Mouse (Mus musculus) embryonic facial prominence, embryonic 10.5 days (tissue): ENCODE data around the gene Slc39a3. TPM values are rescaled to one million over a fixed set of nuclear protein-coding genes. Genes with fewer than 3 reads are reported as not detected.

Experiments
- DNase-seq: peaks from one replicate; pipeline ENCODE4 v3.0.0-alpha.2; 2017; ENCODE audit warnings: low spot score
- H3K27ac ChIP-seq: fragments of 300-500 bp; sonication (generic); replicated peaks from 2 replicates; pipeline ENCODE4 v1.5.1; 2016; ENCODE audit warnings: mild to moderate bottlenecking
- H3K27me3 ChIP-seq: fragments of 300-500 bp; sonication (generic); replicated peaks from 2 replicates; pipeline ENCODE4 v1.6.1; 2016; ENCODE audit warnings: low read depth, mild to moderate bottlenecking; ENCODE audit not compliant: poor library complexity, severe bottlenecking
- H3K36me3 ChIP-seq: fragments of 300-500 bp; sonication (generic); replicated peaks from 2 replicates; pipeline ENCODE4 v1.6.1; 2016; ENCODE audit warnings: mild to moderate bottlenecking, moderate library complexity
- H3K4me1 ChIP-seq: fragments of 300-500 bp; sonication (generic); 2 replicates; pipeline ENCODE4 v1.6.1; 2016
- H3K4me3 ChIP-seq: fragments of 300-500 bp; sonication (generic); 2 replicates; pipeline ENCODE4 v1.5.1; 2016; ENCODE audit warnings: mild to moderate bottlenecking, moderate library complexity
- H3K9me3 ChIP-seq: fragments of 300-500 bp; sonication (generic); 2 replicates; pipeline ENCODE4 v1.6.1; 2016; ENCODE audit warnings: mild to moderate bottlenecking
- WGBS: fragments of 180-500 bp; shearing (Covaris S2); methylation state at CpG from one replicate; pipeline ENCODE4 v1.1.7; 2016; 5-methylcytosine and 5-hydroxymethylcytosine counted together
- polyA plus RNA-seq: library from polyadenylated mRNA; unstranded; fragments of >200 nt; fragmentation: Nextera tagmentation; extraction: Ambion mirVana; gene quantifications from 2 replicates; pipeline ENCODE4 v1.2.1, GENCODE M21; 2016

The Slc39a3 gene
- polyA plus RNA-seq, 1 experiment from 2014 or later: 16.9 TPM

DNA sequence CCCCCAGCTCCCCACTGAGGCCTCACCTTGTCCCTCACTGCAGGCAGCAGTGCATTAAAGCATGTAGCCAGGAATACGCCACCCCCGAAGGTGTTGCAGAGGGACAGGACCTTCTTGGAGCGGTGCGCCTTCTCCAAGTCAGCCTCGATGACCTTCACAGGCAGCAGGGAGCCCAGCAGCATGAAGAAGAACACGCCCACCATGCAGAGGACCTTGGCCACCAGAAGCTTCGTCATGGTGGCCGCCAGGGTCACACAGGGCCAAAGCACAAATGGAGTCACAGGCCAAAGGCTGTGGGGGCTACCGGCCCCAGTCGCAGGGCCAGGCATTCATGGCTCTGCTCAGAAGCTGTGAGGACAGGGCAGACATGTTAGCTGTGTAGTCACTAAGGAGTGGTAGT lies 3.6 kb downstream of the Slc39a3 start:
- H3K9me3 ChIP-seq: no peaks in the 10 kb centered on the region
- peaks cover 11% of the 10 kb centered on the region; the same call in 1 of the 2 replicates for H3K4me1 ChIP-seq
- no peak for DNase-seq
- no peak overlapping the region for H3K27ac ChIP-seq
- 85% methylated on average over 10 of the region's 10 CpGs for WGBS
- H3K27me3 ChIP-seq: no peaks in the 10 kb centered on the region
- no peak overlapping the region for H3K4me3 ChIP-seq
- H3K36me3 ChIP-seq: peaks cover 17% of the 10 kb centered on the region

DNA sequence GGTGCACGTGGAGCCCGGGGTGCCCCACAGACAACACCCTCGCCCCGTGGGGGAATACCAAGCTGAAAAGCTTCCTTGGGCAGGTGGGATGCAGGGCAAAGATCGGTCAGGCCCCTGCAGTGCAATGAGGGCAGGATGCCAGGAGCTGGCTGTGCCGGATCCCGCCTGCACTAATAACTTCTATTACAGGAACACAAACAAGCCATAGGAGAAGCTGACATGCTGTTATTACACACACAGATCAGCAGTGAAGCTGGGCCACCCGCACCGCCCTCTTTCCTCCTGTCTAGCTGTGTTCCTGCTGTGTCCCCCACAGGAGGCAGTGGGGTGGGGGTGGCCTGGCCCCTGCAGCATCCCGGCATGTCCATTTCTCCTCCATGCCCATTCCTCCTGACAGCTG lies 8.2 kb downstream of the Slc39a3 start:
- WGBS: 77% methylated on average over 10 of the region's 10 CpGs
- Histone ChIP-seq H3K27me3 (peaks cover 26% of the 10 kb centered on the region), H3K4me3 (no peak overlapping the region; the same call in 1 of the 2 replicates), H3K27ac (no peak overlapping the region), H3K9me3 (no peaks in the 10 kb centered on the region), H3K4me1 (peaks cover 10% of the 10 kb centered on the region), H3K36me3 (peaks cover 17% of the 10 kb centered on the region)
- no peak for DNase-seq

DNA sequence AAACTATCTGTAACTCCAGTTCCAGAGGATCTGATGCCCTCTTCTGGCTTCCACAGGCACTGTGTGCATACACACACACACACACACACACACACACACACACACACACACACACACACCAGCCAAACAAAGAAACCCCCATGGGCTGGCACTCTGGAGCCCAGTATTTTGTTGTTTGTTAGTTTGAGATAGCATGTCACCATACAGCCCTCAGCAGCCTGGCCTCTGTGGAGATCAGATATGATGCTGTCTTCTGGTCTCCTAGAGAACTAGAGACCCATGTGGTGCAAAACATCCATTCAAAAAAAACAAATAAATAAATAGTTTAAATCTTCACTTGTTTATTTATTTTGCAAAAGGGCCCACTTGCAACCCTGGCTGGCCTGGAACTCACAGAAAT lies 9.0 kb downstream of the Slc39a3 start:
- Histone ChIP-seq H3K4me1 (peaks cover 10% of the 10 kb centered on the region), H3K9me3 (no peaks in the 10 kb centered on the region), H3K27ac (no peak overlapping the region), H3K27me3 (peaks cover 34% of the 10 kb centered on the region), H3K4me3 (no peak overlapping the region), H3K36me3 (peaks cover 17% of the 10 kb centered on the region)
- DNase-seq: no peak

DNA sequence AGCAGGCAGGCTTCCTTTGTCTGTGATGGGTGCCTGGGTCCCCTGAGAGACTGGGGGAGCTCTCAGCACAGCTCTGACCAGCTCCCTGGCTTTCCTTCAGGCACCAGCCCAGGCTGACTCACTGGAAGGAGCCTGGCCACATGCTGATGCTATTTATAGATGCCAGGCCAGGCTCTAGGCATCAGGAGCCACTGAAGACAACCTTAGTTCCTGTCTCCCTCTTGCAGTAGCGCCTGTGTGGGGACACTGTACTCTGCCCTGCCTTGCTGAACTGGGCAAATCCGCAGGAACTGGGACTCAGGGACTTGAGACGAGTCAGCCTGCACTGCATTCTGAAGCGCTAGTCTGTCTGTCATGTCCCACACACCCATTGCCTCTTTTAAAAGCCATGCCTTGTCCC lies 9.9 kb downstream of the Slc39a3 start:
- no peaks in the 10 kb centered on the region for H3K9me3 ChIP-seq
- DNase-seq: no peak
- H3K4me1 ChIP-seq: peaks cover 10% of the 10 kb centered on the region
- no peak overlapping the region for H3K27ac ChIP-seq
- 57% methylated on average over 4 of the region's 4 CpGs for WGBS
- no peak overlapping the region for H3K4me3 ChIP-seq
- peaks cover 17% of the 10 kb centered on the region for H3K36me3 ChIP-seq
- peaks cover 43% of the 10 kb centered on the region for H3K27me3 ChIP-seq

DNA sequence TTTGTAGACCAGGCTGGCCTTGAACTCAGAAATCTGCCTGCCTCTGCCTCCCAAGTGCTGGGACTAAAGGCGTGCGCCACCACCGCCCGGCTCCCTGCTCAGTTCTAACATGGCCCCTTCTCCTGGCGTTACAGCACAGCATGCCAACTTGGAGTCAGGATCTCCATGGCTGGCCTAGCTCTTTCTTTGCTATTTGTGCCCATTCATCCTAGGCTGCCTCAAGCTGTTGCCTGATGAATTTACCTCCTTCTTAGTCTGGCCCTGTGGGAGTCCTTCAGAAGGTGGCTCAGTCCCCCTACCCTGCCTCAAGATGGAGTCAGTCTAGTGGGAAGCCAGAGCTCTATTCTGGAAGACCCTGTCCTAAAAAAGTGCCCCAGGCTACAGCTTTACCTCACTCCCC lies 10.4 kb downstream of the Slc39a3 start:
- peaks cover 48% of the 10 kb centered on the region for H3K27me3 ChIP-seq
- H3K9me3 ChIP-seq: no peaks in the 10 kb centered on the region
- no peak for DNase-seq
- H3K36me3 ChIP-seq: peaks cover 17% of the 10 kb centered on the region
- WGBS: 88% methylated on average over 5 of the region's 5 CpGs
- H3K4me3 ChIP-seq: no peak overlapping the region
- no peak overlapping the region for H3K27ac ChIP-seq
- peaks cover 13% of the 10 kb centered on the region for H3K4me1 ChIP-seq

DNA sequence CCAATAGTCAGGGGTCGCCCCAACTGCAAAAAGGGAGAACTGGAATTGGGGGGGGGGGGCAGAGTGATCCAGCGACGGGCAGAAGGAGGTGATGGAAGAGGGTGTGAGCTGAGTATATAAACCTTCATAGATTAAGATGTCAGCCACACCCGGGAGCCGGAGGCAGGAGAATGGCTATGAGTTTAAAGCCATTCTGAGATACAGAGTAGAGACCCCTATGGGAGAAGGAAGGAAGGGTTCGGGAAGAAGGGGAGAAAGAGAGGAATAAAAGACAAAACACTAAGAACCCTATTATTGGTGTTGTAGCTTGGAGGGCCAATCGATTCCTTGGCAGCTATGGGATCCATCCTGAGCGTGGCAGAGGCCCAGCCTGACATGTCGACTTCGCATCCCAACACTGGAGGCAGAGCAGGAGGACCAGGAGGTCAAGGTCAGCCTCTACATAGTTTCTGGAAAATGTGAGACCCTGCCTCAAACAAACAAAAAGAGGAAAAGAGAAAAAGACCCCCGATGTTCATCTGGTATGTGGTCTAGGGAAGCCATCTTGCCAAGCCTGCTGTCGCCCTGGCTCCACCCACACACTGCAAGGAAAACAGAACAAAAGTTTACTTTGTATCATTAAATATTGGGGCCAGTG lies 11.5 kb downstream of the Slc39a3 start, which contains the start of gene Diras1:
Gene Diras1 (minus strand): TSS at position 24 of the 637 bp plus-strand sequence.
- Histone ChIP-seq H3K27me3 (peaks cover 59% of the 10 kb centered on the region), H3K36me3 (peaks cover 9% of the 10 kb centered on the region), H3K4me1 (peaks cover 16% of the 10 kb centered on the region), H3K27ac (peak within 1 kb of the TSS; percentile 32), H3K9me3 (no peaks in the 10 kb centered on the region), H3K4me3 (peak within 1 kb of the TSS; percentile 57)
- 54% methylated on average over 12 of the region's 12 CpGs for WGBS
- DNase-seq: no peak

DNA sequence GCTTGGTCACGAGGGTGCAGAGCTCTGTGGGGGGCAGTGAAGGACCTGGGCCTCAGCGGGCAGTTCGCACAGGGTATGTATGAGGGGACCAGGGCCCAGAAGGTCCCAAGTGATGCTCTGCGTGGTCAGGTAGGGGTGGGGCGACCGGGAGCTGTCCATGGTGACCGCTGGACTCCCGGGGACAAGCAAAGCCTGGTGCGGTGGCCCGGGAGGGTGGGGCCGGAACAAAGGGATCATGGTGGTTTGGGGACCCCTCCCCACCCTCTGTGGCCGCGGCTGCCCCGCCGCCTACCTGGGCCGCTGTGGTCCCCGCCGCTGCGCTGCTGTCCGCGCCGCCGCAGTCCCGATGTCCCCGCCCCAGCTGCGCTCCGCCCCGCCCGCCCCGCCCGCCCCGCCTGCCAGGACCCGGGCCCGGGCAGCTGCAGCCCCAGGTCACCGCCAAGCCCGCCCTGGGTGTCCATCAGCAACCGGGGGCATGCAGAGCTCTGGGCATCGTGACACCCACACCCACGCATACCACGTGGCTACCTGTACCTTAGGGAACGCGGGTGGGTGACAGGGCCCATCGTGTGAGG lies 12.1 kb downstream of the Slc39a3 start:
- Histone ChIP-seq H3K9me3 (no peaks in the 10 kb centered on the region), H3K4me1 (peaks cover 16% of the 10 kb centered on the region), H3K36me3 (peaks cover 3% of the 10 kb centered on the region; the same call in 1 of the 2 replicates), H3K4me3 (peak overlapping the region; percentile 57), H3K27ac (peak overlapping the region; percentile 32), H3K27me3 (peaks cover 63% of the 10 kb centered on the region)
- peak; percentile 57 for DNase-seq
- WGBS: 2% methylated on average over 43 of the region's 43 CpGs

DNA sequence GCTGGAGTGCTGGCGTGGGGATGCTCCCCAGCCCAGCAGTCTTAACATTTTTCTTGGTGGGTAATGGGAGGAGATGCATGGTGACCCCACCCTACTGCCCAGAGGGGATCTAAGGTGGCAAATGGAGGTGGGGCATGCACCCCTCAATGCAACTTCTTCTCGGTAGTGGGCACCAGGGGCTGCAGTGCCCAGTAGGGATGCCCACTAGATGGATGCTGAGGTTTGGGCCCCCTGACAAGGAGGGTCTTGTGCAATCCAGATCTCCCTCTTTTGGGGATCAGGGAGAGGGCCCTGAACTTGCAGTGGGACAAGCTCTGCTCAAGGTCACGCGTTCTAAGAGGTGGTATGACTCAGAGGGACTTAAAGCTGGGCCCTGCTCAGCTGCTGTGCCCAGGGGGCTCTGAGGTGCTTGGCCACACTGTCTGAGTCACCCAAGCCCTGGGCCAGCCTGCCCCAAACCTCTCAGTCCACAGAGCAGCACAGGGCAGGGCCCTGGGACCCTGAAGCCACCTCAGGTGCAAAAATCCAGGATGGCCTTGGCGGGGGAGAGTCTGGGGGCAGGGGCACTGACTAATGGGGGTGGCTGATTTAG lies 12.8 kb downstream of the Slc39a3 start:
- WGBS: 68% methylated on average over 5 of the region's 5 CpGs
- Histone ChIP-seq H3K27me3 (peaks cover 63% of the 10 kb centered on the region), H3K9me3 (no peaks in the 10 kb centered on the region), H3K27ac (peak overlapping the region; percentile 32; the same call in 1 of the 2 replicates), H3K4me3 (peak overlapping the region; percentile 57), H3K4me1 (peaks cover 20% of the 10 kb centered on the region), H3K36me3 (no peaks in the 10 kb centered on the region)
- no peak for DNase-seq

DNA sequence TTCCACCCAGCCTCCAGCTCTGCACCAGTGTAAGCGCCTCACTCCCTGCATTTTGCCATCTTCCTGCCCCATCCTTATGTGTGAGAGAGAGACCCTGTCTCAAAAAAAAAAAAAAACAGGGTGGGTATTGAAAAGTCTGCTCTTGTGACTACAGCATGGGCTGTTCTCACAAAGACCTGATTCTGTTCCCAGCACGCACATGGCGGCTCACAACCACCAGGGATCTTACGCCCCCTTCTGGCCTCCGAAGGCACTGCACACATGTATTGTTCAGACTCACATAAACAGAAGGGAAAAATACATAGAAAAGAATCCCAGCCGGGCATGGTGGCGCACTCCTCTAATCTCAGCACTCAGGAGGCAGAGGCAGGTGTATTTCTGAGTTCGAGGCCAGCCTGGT lies 14.5 kb downstream of the Slc39a3 start:
- no peaks in the 10 kb centered on the region for H3K36me3 ChIP-seq
- no peak overlapping the region for H3K27ac ChIP-seq
- H3K9me3 ChIP-seq: no peaks in the 10 kb centered on the region
- peaks cover 22% of the 10 kb centered on the region for H3K4me1 ChIP-seq
- DNase-seq: no peak
- WGBS: 63% methylated on average over 8 of the region's 8 CpGs
- H3K4me3 ChIP-seq: no peak overlapping the region
- H3K27me3 ChIP-seq: peaks cover 63% of the 10 kb centered on the region

DNA sequence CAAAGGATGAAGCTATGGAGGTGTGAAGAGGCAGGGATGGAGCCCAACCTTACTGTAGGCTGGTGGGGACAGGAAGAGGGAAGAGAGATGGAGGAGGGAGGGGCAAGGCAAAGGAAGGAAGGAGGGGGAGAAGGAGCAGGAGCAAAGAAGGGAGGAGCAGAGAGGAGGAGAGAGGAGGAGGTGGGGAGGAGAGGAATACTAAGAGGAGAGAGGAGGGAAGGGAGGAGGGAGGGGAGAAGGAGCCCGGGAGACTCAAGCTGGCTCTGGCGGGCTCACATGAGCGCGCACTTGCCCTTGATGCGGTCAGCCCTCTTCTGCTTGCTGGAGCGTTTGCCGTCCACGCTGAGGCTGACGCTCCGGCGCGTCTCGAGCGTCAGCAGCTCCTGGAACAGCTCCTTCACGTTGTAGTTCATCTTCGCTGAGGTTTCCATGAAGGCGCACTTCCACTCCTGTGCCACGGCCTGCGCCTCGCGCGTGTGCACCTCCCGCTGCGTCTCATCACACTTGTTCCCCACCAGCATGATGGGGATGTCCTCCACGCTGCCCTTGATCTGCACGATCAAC lies 15.6 kb downstream of the Slc39a3 start:
- no peaks in the 10 kb centered on the region for H3K9me3 ChIP-seq
- DNase-seq: no peak
- H3K4me3 ChIP-seq: peak overlapping the region; percentile 21; the same call in 1 of the 2 replicates
- H3K27ac ChIP-seq: no peak overlapping the region
- H3K27me3 ChIP-seq: peaks cover 63% of the 10 kb centered on the region
- WGBS: 13% methylated on average over 26 of the region's 26 CpGs
- peaks cover 22% of the 10 kb centered on the region for H3K4me1 ChIP-seq
- no peaks in the 10 kb centered on the region for H3K36me3 ChIP-seq

DNA sequence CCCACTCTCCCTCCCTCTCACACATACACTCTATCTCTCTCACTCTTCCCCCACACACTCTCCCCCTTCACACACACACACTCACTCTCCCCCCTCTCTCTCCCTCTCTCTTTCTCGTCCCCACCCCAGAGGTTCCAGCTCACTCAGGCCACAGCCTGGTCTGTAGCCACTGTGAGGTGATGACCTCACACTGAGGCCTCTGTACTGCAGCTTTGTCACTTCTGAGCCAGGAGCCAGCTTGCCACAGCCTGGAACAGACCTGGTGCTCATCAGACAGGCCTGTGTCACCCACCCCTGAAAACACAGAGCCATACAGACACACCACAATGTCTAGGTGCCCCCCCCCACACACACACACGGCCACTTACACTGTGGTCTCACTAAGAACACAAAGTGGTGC lies 17.0 kb downstream of the Slc39a3 start:
- Histone ChIP-seq H3K27ac (no peak overlapping the region), H3K36me3 (no peaks in the 10 kb centered on the region), H3K4me1 (peaks cover 19% of the 10 kb centered on the region), H3K27me3 (peaks cover 49% of the 10 kb centered on the region), H3K9me3 (no peaks in the 10 kb centered on the region), H3K4me3 (no peak overlapping the region)
- 71% methylated on average over 2 of the region's 2 CpGs for WGBS
- no peak for DNase-seq

DNA sequence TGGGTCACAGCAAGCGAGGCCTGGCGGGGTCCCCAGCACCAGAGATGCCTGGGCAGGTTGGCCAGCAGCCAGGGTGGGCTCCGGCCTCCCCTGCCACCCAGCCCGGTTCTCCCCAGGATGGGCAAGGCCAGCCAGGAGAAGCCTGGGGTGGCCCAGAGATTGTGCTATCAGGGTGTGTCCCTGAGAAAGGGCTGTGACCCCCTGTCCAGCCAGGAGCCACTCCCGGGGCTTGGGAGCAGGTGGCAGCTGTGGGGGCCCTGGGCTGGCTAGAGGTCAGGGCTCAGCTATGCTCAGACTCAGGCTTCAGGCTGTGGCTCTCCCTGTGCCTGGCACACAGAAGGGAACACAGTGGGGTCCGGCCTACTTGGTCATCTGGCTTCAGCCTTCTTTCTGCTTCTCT lies 17.5 kb downstream of the Slc39a3 start:
- Histone ChIP-seq H3K27ac (peak overlapping the region; percentile 19; the same call in 1 of the 2 replicates), H3K27me3 (peaks cover 44% of the 10 kb centered on the region), H3K4me3 (no peak overlapping the region), H3K9me3 (no peaks in the 10 kb centered on the region), H3K36me3 (no peaks in the 10 kb centered on the region), H3K4me1 (peaks cover 19% of the 10 kb centered on the region)
- no peak for DNase-seq
- whole genome bisulfite sequencing: 78% methylated on average over 6 of the region's 6 CpGs

DNA sequence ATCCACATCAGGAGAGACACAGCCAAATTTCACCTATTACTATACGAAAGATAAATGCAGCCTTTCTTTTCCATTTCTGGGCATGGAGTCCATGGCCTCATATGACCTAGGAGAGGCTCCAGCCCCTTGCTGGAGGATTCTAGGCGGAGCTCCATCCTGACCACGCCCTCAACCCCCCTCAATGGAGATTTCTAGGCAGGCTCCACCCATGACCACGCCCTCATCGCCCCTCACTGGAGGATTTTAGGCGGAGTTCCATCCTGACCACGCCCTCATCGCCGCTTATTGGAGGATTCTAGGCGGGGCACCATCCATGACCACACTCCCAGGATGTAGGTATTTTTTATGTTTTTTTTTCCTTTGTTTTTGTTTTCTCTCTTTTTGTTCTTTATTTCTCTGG lies 18.9 kb downstream of the Slc39a3 start:
- Histone ChIP-seq H3K36me3 (no peaks in the 10 kb centered on the region), H3K4me1 (peaks cover 29% of the 10 kb centered on the region), H3K27ac (no peak overlapping the region), H3K4me3 (no peak overlapping the region), H3K9me3 (no peaks in the 10 kb centered on the region), H3K27me3 (peaks cover 36% of the 10 kb centered on the region)
- DNase-seq: peak; percentile 53
- WGBS: 42% methylated on average over 10 of the region's 10 CpGs
